Mouse (Mus musculus): ENCODE data around the gene Stum. TPM values are rescaled to one million over a fixed set of nuclear protein-coding genes. Genes with fewer than 3 reads are reported as not detected.
"Not testable (repeated sequence)": the region's sequence is repeated elsewhere in the genome, so short reads cannot be mapped to it uniquely, and the experiment has no call there.

Gene Stum
- polyA plus RNA-seq, 1 experiment from 2014 or later: 0.06 TPM

- Histone ChIP-seq H3K27me3 (no peaks in the 10 kb centered on the region), H3K4me3 (replicated peaks) (no peak overlapping the region), H3K36me3 (replicated peaks) (no peaks in the 10 kb centered on the region), H3K4me1 (replicated peaks) (peaks cover 40% of the 10 kb centered on the region), H3K9me3 (replicated peaks) (no peaks in the 10 kb centered on the region), H3K27ac (replicated peaks) (0 out of 2 replicates have a peak overlapping the region, but pooled peaks have one; percentile 4), H3K9ac (no peak overlapping the region), H3K4me2 (no peak overlapping the region)
- no peak for ATAC-seq (ENCODE audit: insufficient read depth)
- 69% methylated on average over 5 of the region's 5 CpGs for WGBS (ENCODE audit: insufficient replicate concordance)
These were observed 91.0 kb downstream of the Stum start for GRCm38 (mm10) chr1:180392137-180392798.

GRCm38 (mm10) chr1:180391575-180391945 is 91.7 kb downstream of the Stum start:
- peaks cover 47% of the 10 kb centered on the region for H3K4me1 ChIP-seq (replicated peaks)
- no peaks in the 10 kb centered on the region for H3K27me3 ChIP-seq
- no peak for ATAC-seq (ENCODE audit: insufficient read depth)
- H3K27ac ChIP-seq (replicated peaks): no peak overlapping the region
- no peak overlapping the region for H3K4me3 ChIP-seq (replicated peaks)
- no peaks in the 10 kb centered on the region for H3K9me3 ChIP-seq (replicated peaks)
- H3K9ac ChIP-seq: no peak overlapping the region
- no peaks in the 10 kb centered on the region for H3K36me3 ChIP-seq (replicated peaks)
- H3K4me2 ChIP-seq: no peak overlapping the region
- WGBS (ENCODE audit: insufficient replicate concordance): 69% methylated on average over 4 of the region's 4 CpGs

GRCm38 (mm10) chr1:180390746-180391574 is 92.3 kb downstream of the Stum start:
- Histone ChIP-seq H3K4me1 (replicated peaks) (peaks cover 48% of the 10 kb centered on the region), H3K27me3 (no peaks in the 10 kb centered on the region), H3K4me3 (replicated peaks) (no peak overlapping the region), H3K4me2 (no peak overlapping the region), H3K27ac (replicated peaks) (no peak overlapping the region), H3K9ac (no peak overlapping the region), H3K9me3 (replicated peaks) (no peaks in the 10 kb centered on the region), H3K36me3 (replicated peaks) (no peaks in the 10 kb centered on the region)
- WGBS (ENCODE audit: insufficient replicate concordance): 49% methylated on average over 10 of the region's 10 CpGs
- ATAC-seq (ENCODE audit: insufficient read depth): no peak

GRCm38 (mm10) chr1:180390321-180390731 is 93.0 kb downstream of the Stum start:
- Histone ChIP-seq H3K4me3 (replicated peaks) (no peak overlapping the region), H3K27ac (replicated peaks) (no peak overlapping the region), H3K9me3 (replicated peaks) (no peaks in the 10 kb centered on the region), H3K36me3 (replicated peaks) (no peaks in the 10 kb centered on the region), H3K4me1 (replicated peaks) (peaks cover 44% of the 10 kb centered on the region), H3K4me2 (no peak overlapping the region), H3K9ac (no peak overlapping the region), H3K27me3 (no peaks in the 10 kb centered on the region)
- ATAC-seq (ENCODE audit: insufficient read depth): no peak
- WGBS (ENCODE audit: insufficient replicate concordance): 26% methylated on average over 3 of the region's 3 CpGs

- H3K36me3 ChIP-seq (replicated peaks); H3K27ac ChIP-seq (replicated peaks); H3K27me3 ChIP-seq; H3K9ac ChIP-seq; ATAC-seq (ENCODE audit: insufficient read depth); H3K4me2 ChIP-seq; H3K4me3 ChIP-seq (replicated peaks); H3K9me3 ChIP-seq (replicated peaks): not testable (repeated sequence)
- peaks cover 52% of the 10 kb centered on the region for H3K4me1 ChIP-seq (replicated peaks)
- 67% methylated on average over 11 of the region's 11 CpGs for WGBS (ENCODE audit: insufficient replicate concordance)
These were observed 94.0 kb downstream of the Stum start for GRCm38 (mm10) chr1:180389213-180389760.

- H3K9ac ChIP-seq: no peak overlapping the region
- H3K27me3 ChIP-seq: no peaks in the 10 kb centered on the region
- ATAC-seq (ENCODE audit: insufficient read depth): no peak
- H3K4me1 ChIP-seq (replicated peaks): peaks cover 53% of the 10 kb centered on the region
- H3K36me3 ChIP-seq (replicated peaks): no peaks in the 10 kb centered on the region
- no peaks in the 10 kb centered on the region for H3K9me3 ChIP-seq (replicated peaks)
- 30% methylated on average over 1 of the region's 1 CpGs for WGBS (ENCODE audit: insufficient replicate concordance)
- H3K27ac ChIP-seq (replicated peaks): no peak overlapping the region
- H3K4me2 ChIP-seq: no peak overlapping the region
- no peak overlapping the region for H3K4me3 ChIP-seq (replicated peaks)
These were observed 94.8 kb downstream of the Stum start for GRCm38 (mm10) chr1:180388481-180388880.

- H3K4me3 ChIP-seq (replicated peaks): peak overlapping the region; percentile 61
- no peaks in the 10 kb centered on the region for H3K9me3 ChIP-seq (replicated peaks)
- no peaks in the 10 kb centered on the region for H3K36me3 ChIP-seq (replicated peaks)
- H3K4me2 ChIP-seq: peak overlapping the region; percentile 85
- peak overlapping the region; percentile 11; the same call in 1 of the 2 replicates for H3K9ac ChIP-seq
- H3K27ac ChIP-seq (replicated peaks): peak overlapping the region; percentile 58; the same call in 1 of the 2 replicates
- H3K4me1 ChIP-seq (replicated peaks): peaks cover 53% of the 10 kb centered on the region
- 12% methylated on average over 11 of the region's 11 CpGs for WGBS (ENCODE audit: insufficient replicate concordance)
- ATAC-seq (ENCODE audit: insufficient read depth): no peak
- no peaks in the 10 kb centered on the region for H3K27me3 ChIP-seq
These were observed 95.4 kb downstream of the Stum start for GRCm38 (mm10) chr1:180387750-180388480.

GRCm38 (mm10) chr1:180386951-180387749 is 96.2 kb downstream of the Stum start:
- ATAC-seq (ENCODE audit: insufficient read depth): peak; percentile 98
- H3K4me2 ChIP-seq: peak overlapping the region; percentile 85
- peaks cover 47% of the 10 kb centered on the region for H3K4me1 ChIP-seq (replicated peaks)

GRCm38 (mm10) chr1:180385308-180385707 is 98.0 kb downstream of the Stum start:
- WGBS (ENCODE audit: insufficient replicate concordance): 72% methylated on average over 6 of the region's 6 CpGs
- Histone ChIP-seq H3K36me3 (replicated peaks) (no peaks in the 10 kb centered on the region), H3K9ac (no peak overlapping the region), H3K9me3 (replicated peaks) (no peaks in the 10 kb centered on the region), H3K27me3 (no peaks in the 10 kb centered on the region), H3K27ac (replicated peaks) (no peak overlapping the region), H3K4me2 (no peak overlapping the region), H3K4me3 (replicated peaks) (no peak overlapping the region), H3K4me1 (replicated peaks) (peaks cover 40% of the 10 kb centered on the region)
- ATAC-seq (ENCODE audit: insufficient read depth): no peak

More at GRCm38 (mm10) chr1:180386951-180387749, 96.2 kb downstream of the Stum start:
- no peaks in the 10 kb centered on the region for H3K9me3 ChIP-seq (replicated peaks)
- WGBS (ENCODE audit: insufficient replicate concordance): 3% methylated on average over 27 of the region's 27 CpGs
- peak overlapping the region; percentile 61 for H3K9ac ChIP-seq
- no peaks in the 10 kb centered on the region for H3K36me3 ChIP-seq (replicated peaks)
- H3K27me3 ChIP-seq: no peaks in the 10 kb centered on the region
- H3K27ac ChIP-seq (replicated peaks): peak overlapping the region; percentile 86
- peak overlapping the region; percentile 61 for H3K4me3 ChIP-seq (replicated peaks)

- 64% methylated on average over 10 of the region's 10 CpGs for WGBS (ENCODE audit: insufficient replicate concordance)
- H3K4me2 ChIP-seq: no peak overlapping the region
- no peak for ATAC-seq (ENCODE audit: insufficient read depth)
These were observed 98.8 kb downstream of the Stum start for GRCm38 (mm10) chr1:180384486-180384885.

More at GRCm38 (mm10) chr1:180384486-180384885, 98.8 kb downstream of the Stum start:
- Histone ChIP-seq H3K27me3 (no peaks in the 10 kb centered on the region), H3K4me1 (replicated peaks) (peaks cover 40% of the 10 kb centered on the region), H3K9me3 (replicated peaks) (no peaks in the 10 kb centered on the region), H3K9ac (no peak overlapping the region), H3K27ac (replicated peaks) (no peak overlapping the region), H3K4me3 (replicated peaks) (no peak overlapping the region), H3K36me3 (replicated peaks) (no peaks in the 10 kb centered on the region)
